Mouse (Mus musculus): ENCODE data around the gene Cenpm. TPM values are rescaled to one million over a fixed set of nuclear protein-coding genes. Genes with fewer than 3 reads are reported as not detected.

The Cenpm gene
- polyA plus RNA-seq, 2 experiments, result 39.4 to 57.7 TPM

GRCm38 (mm10) chr15:82206365-82207104 lies 38.0 kb downstream of the Cenpm start:
- 46% methylated on average over 8 of the region's 9 CpGs for WGBS
- H3K4me2 ChIP-seq (replicated peaks; ENCODE audit: low read depth, low read length, severe bottlenecking), result no peak overlapping the region
- H3K9me3 ChIP-seq (ENCODE audit: control insufficient read depth, low read length), result no peaks in the 10 kb centered on the region
- H3K27me3 ChIP-seq (ENCODE audit: control insufficient read depth, insufficient read depth, low read length), result peaks cover 64% of the 10 kb centered on the region
- ATAC-seq (ENCODE audit: low FRiP score, low read depth) (peak; percentile 38; the same call in 1 of the 2 replicates), DNase-seq (ENCODE audit: low spot score) (peak; percentile 46)
- 0 out of 2 replicates have a peak overlapping the region, but pooled peaks have one; percentile 5 for H3K4me3 ChIP-seq (replicated peaks; ENCODE audit: low read length)
- H3K9ac ChIP-seq (ENCODE audit: low read depth, low read length, severe bottlenecking), result no peak overlapping the region
- peaks cover 11% of the 10 kb centered on the region; the same call in 1 of the 2 replicates for H3K4me1 ChIP-seq (ENCODE audit: control insufficient read depth, insufficient read depth, low read length)
- no peak for TF ChIP-seq POLR2A (IDR thresholded peaks at IDR 0.05; ENCODE audit: borderline replicate concordance, extremely low read depth, insufficient read depth, insufficient read length)
- peaks cover 48% of the 10 kb centered on the region for H3K36me3 ChIP-seq (ENCODE audit: control insufficient read depth, insufficient read depth, low read length)
- no peak overlapping the region for H3K27ac ChIP-seq (replicated peaks; ENCODE audit: low read depth, low read length)

GRCm38 (mm10) chr15:82204680-82205371 lies 39.7 kb downstream of the Cenpm start:
- no peaks in the 10 kb centered on the region for H3K9me3 ChIP-seq (ENCODE audit: control insufficient read depth, low read length)
- H3K4me3 ChIP-seq (replicated peaks; ENCODE audit: low read length), result no peak overlapping the region
- H3K27me3 ChIP-seq (ENCODE audit: control insufficient read depth, insufficient read depth, low read length), result peaks cover 47% of the 10 kb centered on the region
- H3K36me3 ChIP-seq (ENCODE audit: control insufficient read depth, insufficient read depth, low read length), result peaks cover 64% of the 10 kb centered on the region
- TF ChIP-seq POLR2A (IDR thresholded peaks at IDR 0.05; ENCODE audit: borderline replicate concordance, extremely low read depth, insufficient read depth, insufficient read length), result no peak
- H3K27ac ChIP-seq (replicated peaks; ENCODE audit: low read depth, low read length), result no peak overlapping the region
- H3K9ac ChIP-seq (ENCODE audit: low read depth, low read length, severe bottlenecking), result no peak overlapping the region
- no peak for DNase-seq (ENCODE audit: low spot score)
- 0 out of 2 replicates have a peak, but pooled peaks have one; percentile 3 for ATAC-seq (ENCODE audit: low FRiP score, low read depth)
- H3K4me2 ChIP-seq (replicated peaks; ENCODE audit: low read depth, low read length, severe bottlenecking), result no peak overlapping the region
- 63% methylated on average over 8 of the region's 10 CpGs for WGBS
- H3K4me1 ChIP-seq (ENCODE audit: control insufficient read depth, insufficient read depth, low read length), result peaks cover 11% of the 10 kb centered on the region; the same call in 1 of the 2 replicates

GRCm38 (mm10) chr15:82203611-82204351 lies 40.8 kb downstream of the Cenpm start:
- peaks cover 37% of the 10 kb centered on the region for H3K27me3 ChIP-seq (ENCODE audit: control insufficient read depth, insufficient read depth, low read length)
- H3K36me3 ChIP-seq (ENCODE audit: control insufficient read depth, insufficient read depth, low read length), result peaks cover 74% of the 10 kb centered on the region
- H3K9ac ChIP-seq (ENCODE audit: low read depth, low read length, severe bottlenecking), result no peak overlapping the region
- no peak overlapping the region for H3K27ac ChIP-seq (replicated peaks; ENCODE audit: low read depth, low read length)
- no peak for TF ChIP-seq POLR2A (IDR thresholded peaks at IDR 0.05; ENCODE audit: borderline replicate concordance, extremely low read depth, insufficient read depth, insufficient read length)
- no peaks in the 10 kb centered on the region for H3K9me3 ChIP-seq (ENCODE audit: control insufficient read depth, low read length)
- no peak for ATAC-seq (ENCODE audit: low FRiP score, low read depth)
- DNase-seq (ENCODE audit: low spot score), result no peak
- H3K4me3 ChIP-seq (replicated peaks; ENCODE audit: low read length), result no peak overlapping the region
- peaks cover 11% of the 10 kb centered on the region; the same call in 1 of the 2 replicates for H3K4me1 ChIP-seq (ENCODE audit: control insufficient read depth, insufficient read depth, low read length)
- WGBS, result 90% methylated on average over 19 of the region's 20 CpGs
- no peak overlapping the region for H3K4me2 ChIP-seq (replicated peaks; ENCODE audit: low read depth, low read length, severe bottlenecking)

- no peak overlapping the region for H3K9ac ChIP-seq (ENCODE audit: low read depth, low read length, severe bottlenecking)
- H3K27me3 ChIP-seq (ENCODE audit: control insufficient read depth, insufficient read depth, low read length), result peaks cover 30% of the 10 kb centered on the region
- H3K9me3 ChIP-seq (ENCODE audit: control insufficient read depth, low read length), result no peaks in the 10 kb centered on the region
- WGBS, result 96% methylated on average over 10 of the region's 10 CpGs
- no peak overlapping the region for H3K4me2 ChIP-seq (replicated peaks; ENCODE audit: low read depth, low read length, severe bottlenecking)
- TF ChIP-seq POLR2A (IDR thresholded peaks at IDR 0.05; ENCODE audit: borderline replicate concordance, extremely low read depth, insufficient read depth, insufficient read length), result no peak
- H3K36me3 ChIP-seq (ENCODE audit: control insufficient read depth, insufficient read depth, low read length), result peaks cover 81% of the 10 kb centered on the region
- H3K4me1 ChIP-seq (ENCODE audit: control insufficient read depth, insufficient read depth, low read length), result peaks cover 11% of the 10 kb centered on the region; the same call in 1 of the 2 replicates
- H3K4me3 ChIP-seq (replicated peaks; ENCODE audit: low read length), result no peak overlapping the region
- H3K27ac ChIP-seq (replicated peaks; ENCODE audit: low read depth, low read length), result no peak overlapping the region
- DNase-seq (ENCODE audit: low spot score), result no peak
- ATAC-seq (ENCODE audit: low FRiP score, low read depth), result no peak
Observed at GRCm38 (mm10) chr15:82203090-82203489, 41.5 kb downstream of the Cenpm start.

- ATAC-seq (ENCODE audit: low FRiP score, low read depth) (no peak), DNase-seq (ENCODE audit: low spot score) (no peak)
- Histone ChIP-seq H3K27me3 (ENCODE audit: control insufficient read depth, insufficient read depth, low read length) (peaks cover 20% of the 10 kb centered on the region), H3K4me1 (ENCODE audit: control insufficient read depth, insufficient read depth, low read length) (peaks cover 9% of the 10 kb centered on the region; the same call in 1 of the 2 replicates), H3K9me3 (ENCODE audit: control insufficient read depth, low read length) (no peaks in the 10 kb centered on the region), H3K36me3 (ENCODE audit: control insufficient read depth, insufficient read depth, low read length) (peaks cover 91% of the 10 kb centered on the region), H3K4me2 (replicated peaks; ENCODE audit: low read depth, low read length, severe bottlenecking) (no peak overlapping the region), H3K27ac (replicated peaks; ENCODE audit: low read depth, low read length) (no peak overlapping the region), H3K9ac (ENCODE audit: low read depth, low read length, severe bottlenecking) (no peak overlapping the region), H3K4me3 (replicated peaks; ENCODE audit: low read length) (no peak overlapping the region)
- WGBS, result 89% methylated on average over 6 of the region's 6 CpGs
- no peak for TF ChIP-seq POLR2A (IDR thresholded peaks at IDR 0.05; ENCODE audit: borderline replicate concordance, extremely low read depth, insufficient read depth, insufficient read length)
Observed at GRCm38 (mm10) chr15:82202086-82202485, 42.5 kb downstream of the Cenpm start.

All from limb, embryonic 14.5 days (tissue).